Mouse (Mus musculus) midbrain, embryonic 14.5 days (tissue): ENCODE results near the gene Gm5416. TPM values are rescaled to one million over a fixed set of nuclear protein-coding genes. Genes with fewer than 3 reads are reported as not detected.
"Not testable (repeated sequence)": the region's sequence is repeated elsewhere in the genome, so short reads cannot be mapped to it uniquely, and the experiment has no call there.

Experiments
- ATAC-seq: fragments of 200-750 bp; cut with Nextera tagmentation; 2 replicates; pipeline ENCODE4 v1.8.0; 2017; ENCODE audit warnings: moderate number of reproducible peaks, moderate library complexity; ENCODE audit not compliant: low FRiP score, low TSS enrichment
- DNase-seq: peaks from one replicate; pipeline ENCODE4 v3.0.0-alpha.2; 2015
- H3K27ac ChIP-seq: fragments of 300-500 bp; sonication (generic); replicated peaks from 2 replicates; pipeline ENCODE4 v1.5.1; 2014; ENCODE audit warnings: mild to moderate bottlenecking, low read depth, low read length, moderate library complexity
- H3K27me3 ChIP-seq: fragments of 300-500 bp; sonication (generic); 2 replicates; pipeline ENCODE4 v1.6.1; 2014; ENCODE audit warnings: low read length, control low read depth, mixed read lengths; ENCODE audit not compliant: control insufficient read depth, insufficient read depth
- H3K36me3 ChIP-seq: fragments of 300-500 bp; sonication (generic); 2 replicates; pipeline ENCODE4 v1.6.1; 2014; ENCODE audit warnings: low read length, control low read depth; ENCODE audit not compliant: control insufficient read depth, insufficient read depth
- H3K4me1 ChIP-seq: fragments of 300-500 bp; sonication (generic); 2 replicates; pipeline ENCODE4 v1.6.1; 2014; ENCODE audit warnings: mild to moderate bottlenecking, antibody characterized with exemption, low read length, control low read depth; ENCODE audit not compliant: control insufficient read depth, insufficient read depth
- H3K4me2 ChIP-seq: fragments of 300-500 bp; sonication (generic); 2 replicates; pipeline ENCODE4 v1.6.1; 2014; ENCODE audit warnings: mild to moderate bottlenecking, low read length, moderate library complexity
- H3K4me3 ChIP-seq: fragments of 300-500 bp; sonication (generic); replicated peaks from 2 replicates; pipeline ENCODE4 v1.5.1; 2014; ENCODE audit warnings: low read depth, low read length
- H3K9ac ChIP-seq: fragments of 300-500 bp; sonication (generic); replicated peaks from 2 replicates; pipeline ENCODE4 v1.6.1; 2014; ENCODE audit warnings: mild to moderate bottlenecking, low read length, moderate library complexity
- H3K9me3 ChIP-seq: fragments of 300-500 bp; sonication (generic); 2 replicates; pipeline ENCODE4 v1.6.1; 2016; ENCODE audit warnings: low read length, control low read depth, mixed read lengths; ENCODE audit not compliant: control insufficient read depth
- polyA plus RNA-seq: library from polyadenylated mRNA; unstranded; fragments of >200 nt; fragmentation: Nextera tagmentation; extraction: Ambion mirVana; gene quantifications from 2 replicates; pipeline ENCODE4 v1.2.1, GENCODE M21; 2014

Gm5416 gene
- polyA plus RNA-seq, 1 experiment from 2014 or later, result not detected

DNA sequence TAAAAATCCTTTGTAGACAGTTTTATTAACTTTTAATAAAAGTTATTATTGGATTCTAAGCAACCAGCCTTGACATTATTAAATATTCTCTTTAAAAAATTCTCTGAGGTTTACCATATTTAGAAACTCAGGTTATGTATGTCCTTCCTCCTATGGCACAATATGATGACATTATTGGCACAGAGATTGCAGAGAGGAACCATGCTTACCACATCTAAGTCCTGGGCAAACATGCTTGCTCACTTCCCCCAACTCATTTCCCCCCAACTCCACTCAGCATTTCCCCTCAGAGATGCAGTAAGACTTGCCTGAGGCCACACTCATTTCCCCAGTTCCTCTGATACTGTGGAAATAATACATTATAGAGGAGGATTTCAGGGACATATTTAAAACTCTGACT lies 50.4 kb downstream of the Gm5416 start:
- H3K27ac ChIP-seq, H3K27me3 ChIP-seq, ATAC-seq, H3K36me3 ChIP-seq, H3K9me3 ChIP-seq, DNase-seq, H3K4me2 ChIP-seq, H3K4me3 ChIP-seq, H3K9ac ChIP-seq, H3K4me1 ChIP-seq: not testable (repeated sequence)

Other genes starting within 250 kb of the Gm5416 start
- 73.4 and 104 TPM in 2 replicates for gene Kpna1, start 231.7 kb upstream of the Gm5416 start, polyA plus RNA-seq
- 14.4 and 16.9 TPM in 2 replicates for gene Wdr5b, start 169.2 kb upstream of the Gm5416 start, polyA plus RNA-seq
- 126 and 132 TPM in 2 replicates for gene Fam162a, start 138.8 kb upstream of the Gm5416 start, polyA plus RNA-seq
- gene Ccdc58, start 138.7 kb upstream of the Gm5416 start, polyA plus RNA-seq, result 27.7 and 29.7 TPM in 2 replicates
- not detected in 2 replicates for gene Csta1, start 79.2 kb upstream of the Gm5416 start, polyA plus RNA-seq
- not detected in 2 replicates for gene Stfa2l1, start 53.6 kb upstream of the Gm5416 start, polyA plus RNA-seq
- gene Gm5483, start 26.2 kb upstream of the Gm5416 start, polyA plus RNA-seq, result not detected in 2 replicates
- gene 2010005H15Rik, start 11.1 kb downstream of the Gm5416 start, polyA plus RNA-seq, result not detected in 2 replicates
- gene Stfa1, start 66.5 kb downstream of the Gm5416 start, polyA plus RNA-seq, result not detected in 2 replicates
- gene BC117090, start 123.9 kb downstream of the Gm5416 start, polyA plus RNA-seq, result not detected in 2 replicates
- gene BC100530, start 157.3 kb downstream of the Gm5416 start, polyA plus RNA-seq, result 0.37 TPM in 1 of 2 replicates, not detected in the other
- not detected in 2 replicates for gene Stfa2, start 198.1 kb downstream of the Gm5416 start, polyA plus RNA-seq
- not detected in 2 replicates for gene Stfa3, start 245.0 kb downstream of the Gm5416 start, polyA plus RNA-seq